Mouse (Mus musculus): ENCODE results near the gene Syn1.

The Syn1 gene

GRCm38 (mm10) chrX:20920844-20921364, at the start of gene Syn1:
Syn1 (minus strand) TSS chrX:20921004.
- DNase-seq (ENCODE audit: low spot score in 2 of 2): peak; percentile 69 to 71

GRCm38 (mm10) chrX:20961477-20962378, 40.9 kb upstream of the Syn1 start, which contains the start of gene Uxt:
Uxt (minus strand) TSS chrX:20962017.
- DNase-seq (ENCODE audit: low spot score in 2 of 2): peak; percentile 82 to 86

GRCm38 (mm10) chrX:20950191-20950880, 29.5 kb upstream of the Syn1 start, which contains the start of gene Elk1:
Elk1 (minus strand) TSS chrX:20950608.
- DNase-seq (ENCODE audit: low spot score in 2 of 2): peak; percentile 83 to 85

GRCm38 (mm10) chrX:20946055-20946454, 25.3 kb upstream of the Syn1 start:
- DNase-seq (ENCODE audit: low spot score in 2 of 2): peak in 1 of 2 experiments; percentile 6

- DNase-seq (ENCODE audit: low spot score in 2 of 2): peak; percentile 70 to 76
These were observed 11.2 kb upstream of the Syn1 start for GRCm38 (mm10) chrX:20931963-20932362.

- DNase-seq (ENCODE audit: low spot score in 2 of 2): peak; percentile 24 to 44
These were observed 10.6 kb upstream of the Syn1 start, which contains the start of gene Cfp for GRCm38 (mm10) chrX:20931364-20931763. Cfp (minus strand) TSS chrX:20931555.

GRCm38 (mm10) chrX:20929859-20930258, 9.1 kb upstream of the Syn1 start:
- peak; percentile 11 to 34 for DNase-seq (ENCODE audit: low spot score in 2 of 2)

- no peak for DNase-seq (ENCODE audit: low spot score in 2 of 2)
These were observed 4.2 kb upstream of the Syn1 start for GRCm38 (mm10) chrX:20924976-20925375.

GRCm38 (mm10) chrX:20923506-20923905, 2.7 kb upstream of the Syn1 start:
- no peak for DNase-seq (ENCODE audit: low spot score in 2 of 2)

GRCm38 (mm10) chrX:20921366-20921765, 562 bp upstream of the Syn1 start:
- no peak for DNase-seq (ENCODE audit: low spot score in 2 of 2)

- peak in 1 of 2 experiments; percentile 10 for DNase-seq (ENCODE audit: low spot score in 2 of 2)
These were observed 458 bp downstream of the Syn1 start for GRCm38 (mm10) chrX:20920249-20920843.

GRCm38 (mm10) chrX:20915075-20915474, 5.7 kb downstream of the Syn1 start:
- no peak for DNase-seq (ENCODE audit: low spot score in 2 of 2)

GRCm38 (mm10) chrX:20913726-20914125, 7.1 kb downstream of the Syn1 start:
- no peak for DNase-seq (ENCODE audit: low spot score in 2 of 2)

GRCm38 (mm10) chrX:20910074-20910473, 10.7 kb downstream of the Syn1 start:
- no peak for DNase-seq (ENCODE audit: low spot score in 2 of 2)

- DNase-seq (ENCODE audit: low spot score in 2 of 2): no peak
These were observed 45.6 kb downstream of the Syn1 start for GRCm38 (mm10) chrX:20875241-20875640.

- DNase-seq (ENCODE audit: low spot score in 2 of 2): no peak
These were observed 47.8 kb downstream of the Syn1 start for GRCm38 (mm10) chrX:20872928-20873500.

- no peak for DNase-seq (ENCODE audit: low spot score in 2 of 2)
These were observed 50.8 kb downstream of the Syn1 start, which contains the start of gene Timp1 for GRCm38 (mm10) chrX:20869962-20870513. Timp1 (plus strand) TSS chrX:20870166.

- no peak for DNase-seq (ENCODE audit: low spot score in 2 of 2)
These were observed 51.6 kb downstream of the Syn1 start for GRCm38 (mm10) chrX:20869203-20869602.

- DNase-seq (ENCODE audit: low spot score in 2 of 2): no peak
These were observed 52.7 kb downstream of the Syn1 start for GRCm38 (mm10) chrX:20868091-20868490.

- DNase-seq (ENCODE audit: low spot score in 2 of 2): no peak
These were observed 57.4 kb downstream of the Syn1 start for GRCm38 (mm10) chrX:20863161-20864101.

Data from spleen, postnatal 36 days (tissue).